Mouse (Mus musculus) adrenal gland, adult 8-10 months (tissue): Measurements from ENCODE around the gene Prkaca. TPM values are rescaled to one million over a fixed set of nuclear protein-coding genes. Genes with fewer than 3 reads are reported as not detected.

Experiments
- DNase-seq: peaks from one replicate; pipeline ENCODE4 v3.0.0; 2022
- total RNA-seq, 4 experiments: library from RNA; stranded (reverse); gene quantifications; 2 replicates each; pipeline ENCODE4 v1.2.4; 2022

Gene Prkaca
- total RNA-seq: 100 to 1,000 TPM; 240 to 263 (median 253) TPM

- peak; percentile 99 for DNase-seq
Observed at GRCm38 (mm10) chr8:83972150-83973120, at the start of gene Prkaca. Prkaca (plus strand) TSS chr8:83972993.

- DNase-seq: no peak
Observed at GRCm38 (mm10) chr8:83924585-83924984, 48.2 kb upstream of the Prkaca start.

GRCm38 (mm10) chr8:83926266-83926665 lies 46.5 kb upstream of the Prkaca start:
- DNase-seq: peak; percentile 79

GRCm38 (mm10) chr8:83934222-83934621 lies 38.6 kb upstream of the Prkaca start:
- no peak for DNase-seq

GRCm38 (mm10) chr8:83934994-83935393 lies 37.8 kb upstream of the Prkaca start:
- DNase-seq: no peak

- no peak for DNase-seq
Observed at GRCm38 (mm10) chr8:83935435-83935834, 37.4 kb upstream of the Prkaca start.

GRCm38 (mm10) chr8:83937645-83938044 lies 35.1 kb upstream of the Prkaca start:
- DNase-seq: no peak

- DNase-seq: no peak
Observed at GRCm38 (mm10) chr8:83938330-83938729, 34.5 kb upstream of the Prkaca start.

- DNase-seq: no peak
Observed at GRCm38 (mm10) chr8:83941066-83941677, 31.6 kb upstream of the Prkaca start.

- no peak for DNase-seq
Observed at GRCm38 (mm10) chr8:83942446-83942845, 30.3 kb upstream of the Prkaca start.

- no peak for DNase-seq
Observed at GRCm38 (mm10) chr8:83945540-83945939, 27.3 kb upstream of the Prkaca start.

GRCm38 (mm10) chr8:83954749-83955105 lies 18.1 kb upstream of the Prkaca start:
- DNase-seq: no peak

- peak; percentile 99 for DNase-seq
Observed at GRCm38 (mm10) chr8:83955106-83955957, 17.5 kb upstream of the Prkaca start, which contains the start of the genes Gm10644 and Asf1b. Gm10644 (minus strand) TSS chr8:83955205. Asf1b (plus strand) TSS chr8:83955507.

- no peak for DNase-seq
Observed at GRCm38 (mm10) chr8:83955958-83956218, 16.9 kb upstream of the Prkaca start.

- no peak for DNase-seq
Observed at GRCm38 (mm10) chr8:83956789-83957188, 16.0 kb upstream of the Prkaca start.

GRCm38 (mm10) chr8:83964015-83964765 lies 8.6 kb upstream of the Prkaca start:
- peak; percentile 70 for DNase-seq

- no peak for DNase-seq
Observed at GRCm38 (mm10) chr8:83967701-83968100, 5.1 kb upstream of the Prkaca start.

- no peak for DNase-seq
Observed at GRCm38 (mm10) chr8:83971121-83971520, 1.7 kb upstream of the Prkaca start.

GRCm38 (mm10) chr8:83971661-83972060 lies 1.1 kb upstream of the Prkaca start:
- DNase-seq: no peak

GRCm38 (mm10) chr8:83973161-83974031 lies 603 bp downstream of the Prkaca start:
- DNase-seq: no peak

- DNase-seq: no peak
Observed at GRCm38 (mm10) chr8:83974521-83974920, 1.7 kb downstream of the Prkaca start.
